Mouse (Mus musculus): ENCODE data around the gene Pbx3.

- TF ChIP-seq POLR2A (IDR thresholded peaks at IDR 0.05; ENCODE audit: insufficient read depth, low read length) (no peak), EP300 (IDR thresholded peaks at IDR 0.05; ENCODE audit: insufficient read depth, low read depth, low read length) (no peak)
Measured at GRCm38 (mm10) chr2:34234274-34234673, 138.7 kb downstream of the Pbx3 start.
